Mouse (Mus musculus): ENCODE measurements around the gene Glb1. TPM values are rescaled to one million over a fixed set of nuclear protein-coding genes. Genes with fewer than 3 reads are reported as not detected.
"Not testable (repeated sequence)": the region's sequence is repeated elsewhere in the genome, so short reads cannot be mapped to it uniquely, and the experiment has no call there.

Glb1 gene
- polyA plus RNA-seq (2015; fragmentation: Nextera tagmentation; extraction: Ambion mirVana) = 13.5 and 14.9 TPM in 2 replicates

DNA sequence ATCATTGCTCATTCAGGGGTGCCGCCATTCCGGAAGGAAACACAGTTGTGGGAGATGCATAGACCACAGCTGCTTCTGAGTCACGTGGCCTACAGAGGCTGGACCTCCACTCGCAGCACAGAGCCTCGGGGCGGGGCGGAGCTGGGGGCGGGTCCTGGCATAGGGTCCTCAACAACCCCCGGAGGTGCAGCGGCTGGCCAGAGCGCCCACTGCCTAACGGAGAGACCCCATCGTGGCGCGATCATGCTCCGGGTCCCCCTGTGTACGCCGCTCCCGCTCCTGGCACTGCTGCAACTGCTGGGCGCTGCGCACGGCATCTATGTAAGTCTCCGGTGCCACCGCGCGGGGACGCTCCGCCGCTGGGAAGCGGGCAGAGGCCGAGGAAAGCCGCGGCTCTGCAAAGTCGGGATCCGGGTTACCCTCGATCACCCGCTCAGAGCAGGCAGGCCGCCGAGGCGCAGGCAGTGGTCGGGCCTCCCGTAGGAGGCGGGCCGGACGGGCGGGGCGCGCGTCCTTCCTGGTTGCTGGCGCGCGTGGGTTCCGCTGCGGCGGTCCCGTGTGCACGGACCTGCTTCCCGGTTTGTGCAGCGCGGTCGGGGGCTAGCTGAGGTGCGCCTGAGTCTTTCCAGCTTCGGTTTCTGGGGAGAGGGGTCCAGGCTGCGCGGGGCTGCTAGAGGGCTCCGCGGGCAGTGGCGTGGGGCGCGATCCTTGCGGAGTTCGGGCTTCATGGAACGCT is at the start of gene Glb1, which contains the start of gene Tmppe:
TSS of gene Glb1 (plus strand) at position 128 of the 736 bp plus-strand sequence.
TSS of gene Tmppe (plus strand) at position 157 of the 736 bp plus-strand sequence.
- no peaks in the 10 kb centered on the region for H3K9me3 ChIP-seq (replicated peaks)
- H3K4me1 ChIP-seq (replicated peaks) = peaks cover 30% of the 10 kb centered on the region
- peak; percentile 85 for ATAC-seq (ENCODE audit: insufficient read depth)
- H3K27ac ChIP-seq (replicated peaks) = peak within 1 kb of the TSS; percentile 74
- peak within 1 kb of the TSS; percentile 88 for H3K4me2 ChIP-seq
- H3K27me3 ChIP-seq = no peaks in the 10 kb centered on the region
- peak within 1 kb of the TSS; percentile 76 for H3K4me3 ChIP-seq (replicated peaks)
- peak within 1 kb of the TSS; percentile 68 for H3K9ac ChIP-seq
- peaks cover 25% of the 10 kb centered on the region for H3K36me3 ChIP-seq (replicated peaks)
- under 1% methylated on average over 73 of the region's 73 CpGs for WGBS (ENCODE audit: insufficient replicate concordance)

DNA sequence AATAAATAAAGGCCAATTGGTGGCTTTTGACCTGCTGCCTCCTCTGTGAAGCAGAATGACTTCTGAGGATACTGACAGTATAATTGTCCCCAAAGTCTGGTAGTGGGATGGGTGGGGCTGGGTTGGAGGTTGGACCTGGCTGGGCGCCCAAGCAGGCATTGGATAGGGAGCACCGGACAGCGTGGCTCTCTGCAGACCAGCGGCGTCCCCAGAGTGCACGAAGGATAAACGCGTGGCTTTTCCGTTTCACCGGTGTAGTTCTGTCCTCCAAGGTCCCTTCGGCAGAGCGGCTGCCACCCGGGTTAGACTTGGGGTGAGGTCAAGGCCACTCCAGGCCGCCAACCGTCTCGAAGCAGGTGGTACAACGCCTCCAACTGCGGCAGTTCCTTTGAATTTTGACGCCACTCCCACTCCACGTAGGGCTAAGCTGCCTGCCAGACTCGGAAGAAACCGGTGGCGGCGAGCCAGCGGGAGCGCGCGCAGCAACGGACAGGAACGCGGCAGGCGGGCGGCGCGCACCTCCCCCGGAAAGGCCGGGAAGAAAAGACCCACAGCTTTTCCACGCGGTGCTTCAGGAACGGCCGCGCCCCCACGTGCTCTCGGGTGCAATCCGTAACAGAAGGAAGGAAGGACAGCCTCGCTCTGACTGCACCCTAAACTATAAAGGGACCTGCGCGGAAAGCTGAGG is 32.9 kb upstream of the Glb1 start:
- 0 out of 2 replicates have a peak, but pooled peaks have one; percentile 49 for ATAC-seq (ENCODE audit: insufficient read depth)
- Histone ChIP-seq H3K9ac (peak overlapping the region; percentile 25; the same call in 1 of the 2 replicates), H3K27ac (replicated peaks) (no peak overlapping the region), H3K4me3 (replicated peaks) (peak overlapping the region; percentile 52), H3K9me3 (replicated peaks) (no peaks in the 10 kb centered on the region), H3K27me3 (peaks cover 10% of the 10 kb centered on the region; the same call in 1 of the 2 replicates), H3K4me1 (replicated peaks) (0 out of 2 replicates have a peak, but pooled peaks cover 5% of the 10 kb centered on the region), H3K36me3 (replicated peaks) (no peaks in the 10 kb centered on the region), H3K4me2 (peak overlapping the region; percentile 76)
- whole genome bisulfite sequencing (ENCODE audit: insufficient replicate concordance) = under 1% methylated on average over 48 of the region's 48 CpGs

DNA sequence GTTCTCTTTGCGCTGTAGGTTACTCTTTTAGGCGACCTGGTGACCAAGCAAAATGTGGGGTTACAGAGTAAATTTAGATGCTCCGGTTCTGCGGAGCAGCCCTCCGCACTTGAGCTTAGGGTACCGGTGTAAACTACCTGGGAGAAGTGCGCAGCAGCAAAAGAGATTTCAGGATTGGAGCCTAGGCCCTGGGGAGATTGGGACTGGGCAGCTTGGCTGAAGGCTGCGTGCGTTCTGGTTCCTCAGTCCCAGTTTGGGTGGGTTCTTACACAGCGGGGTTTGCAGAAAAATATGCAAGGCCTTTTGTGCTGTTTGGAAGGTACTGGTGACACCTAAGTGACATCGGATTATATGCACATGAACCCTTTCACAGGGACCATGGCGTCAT is 32.4 kb upstream of the Glb1 start:
- peak overlapping the region; percentile 76 for H3K4me2 ChIP-seq
- WGBS (ENCODE audit: insufficient replicate concordance) = 11% methylated on average over 12 of the region's 12 CpGs
- peaks cover 10% of the 10 kb centered on the region; the same call in 1 of the 2 replicates for H3K27me3 ChIP-seq
- H3K9ac ChIP-seq = peak overlapping the region; percentile 25; the same call in 1 of the 2 replicates
- no peak for ATAC-seq (ENCODE audit: insufficient read depth)
- no peak overlapping the region for H3K27ac ChIP-seq (replicated peaks)
- 0 out of 2 replicates have a peak, but pooled peaks cover 5% of the 10 kb centered on the region for H3K4me1 ChIP-seq (replicated peaks)
- peak overlapping the region; percentile 52 for H3K4me3 ChIP-seq (replicated peaks)
- no peaks in the 10 kb centered on the region for H3K36me3 ChIP-seq (replicated peaks)
- H3K9me3 ChIP-seq (replicated peaks) = no peaks in the 10 kb centered on the region

DNA sequence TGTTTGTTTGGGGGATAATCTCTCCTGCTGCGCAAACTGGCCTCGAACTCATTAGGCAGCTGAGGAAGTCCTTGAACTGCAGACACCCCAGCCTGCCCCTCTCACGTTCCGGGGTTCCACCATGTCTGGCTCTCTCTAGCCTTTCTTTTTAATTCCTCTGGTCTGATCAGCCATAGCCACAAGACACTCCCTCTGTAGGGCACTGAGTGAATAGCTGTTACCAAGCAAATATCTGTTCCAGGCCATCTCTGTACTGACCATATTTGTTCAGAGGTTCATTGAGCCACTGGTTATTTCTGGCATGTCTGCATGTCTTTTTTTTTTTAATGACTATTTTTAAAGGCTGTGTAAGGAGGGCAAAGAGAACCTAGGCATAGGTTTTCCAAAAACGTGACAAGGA is 31.5 kb upstream of the Glb1 start:
- not testable (repeated sequence) for H3K4me3 ChIP-seq (replicated peaks); H3K27ac ChIP-seq (replicated peaks); H3K9ac ChIP-seq; H3K4me1 ChIP-seq (replicated peaks); H3K36me3 ChIP-seq (replicated peaks); H3K4me2 ChIP-seq; ATAC-seq (ENCODE audit: insufficient read depth); H3K9me3 ChIP-seq (replicated peaks); H3K27me3 ChIP-seq
- WGBS (ENCODE audit: insufficient replicate concordance) = 51% methylated on average over 5 of the region's 5 CpGs

DNA sequence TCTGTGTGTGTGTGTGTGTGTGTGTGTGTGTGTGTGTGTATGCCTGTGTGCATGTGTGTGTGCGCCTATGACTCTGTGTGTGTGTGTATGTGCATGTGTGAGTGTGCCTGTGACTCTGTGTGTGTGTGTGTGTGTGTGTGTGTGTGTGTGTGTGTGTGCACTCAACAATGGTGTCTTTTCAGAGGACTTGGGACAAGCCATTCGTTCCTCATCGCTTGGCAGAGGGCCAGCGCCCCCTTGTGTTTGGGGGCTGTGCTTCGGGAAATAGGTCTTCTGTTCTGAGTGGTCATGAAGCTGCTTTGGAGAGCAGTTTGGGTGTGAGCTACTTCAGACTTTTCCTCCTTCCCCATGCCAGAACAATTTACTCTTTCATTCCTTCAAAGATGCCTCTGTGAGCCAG is 29.2 kb upstream of the Glb1 start:
- not testable (repeated sequence) for ATAC-seq (ENCODE audit: insufficient read depth); H3K36me3 ChIP-seq (replicated peaks); H3K27ac ChIP-seq (replicated peaks); H3K9me3 ChIP-seq (replicated peaks); H3K4me1 ChIP-seq (replicated peaks); H3K4me2 ChIP-seq; H3K4me3 ChIP-seq (replicated peaks); H3K27me3 ChIP-seq; H3K9ac ChIP-seq
- WGBS (ENCODE audit: insufficient replicate concordance) = 29% methylated on average over 5 of the region's 5 CpGs

GRCm38 (mm10) chr9:114375276-114375962 is 25.5 kb upstream of the Glb1 start:
- no peak overlapping the region for H3K4me3 ChIP-seq (replicated peaks)
- 61% methylated on average over 10 of the region's 10 CpGs for WGBS (ENCODE audit: insufficient replicate concordance)
- ATAC-seq (ENCODE audit: insufficient read depth) = no peak
- H3K9me3 ChIP-seq (replicated peaks) = no peaks in the 10 kb centered on the region
- no peak overlapping the region for H3K4me2 ChIP-seq
- no peaks in the 10 kb centered on the region for H3K27me3 ChIP-seq
- no peak overlapping the region for H3K27ac ChIP-seq (replicated peaks)
- H3K9ac ChIP-seq = no peak overlapping the region
- H3K4me1 ChIP-seq (replicated peaks) = no peaks in the 10 kb centered on the region; the same call in 1 of the 2 replicates
- H3K36me3 ChIP-seq (replicated peaks) = no peaks in the 10 kb centered on the region; the same call in 1 of the 2 replicates

DNA sequence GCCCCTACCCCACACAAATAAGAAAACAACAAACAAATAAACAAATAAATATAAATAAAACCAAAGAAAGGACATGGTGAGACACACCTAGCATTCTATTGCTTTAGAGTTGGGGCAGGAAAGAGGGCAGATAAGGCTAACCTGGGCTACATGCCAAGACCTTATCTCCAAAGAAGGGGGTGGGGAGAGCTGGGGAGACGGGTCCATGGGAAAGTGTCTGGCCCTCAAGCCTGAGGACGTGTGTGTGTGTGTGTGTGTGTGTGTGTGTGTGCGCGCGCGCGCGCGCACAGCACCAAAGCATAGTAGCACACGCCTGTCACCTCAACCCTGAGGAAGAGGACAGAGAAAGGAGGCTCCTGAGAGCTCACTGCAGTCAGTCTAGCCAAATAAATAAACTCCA is 23.7 kb upstream of the Glb1 start:
- no peaks in the 10 kb centered on the region; the same call in 1 of the 2 replicates for H3K36me3 ChIP-seq (replicated peaks)
- no peak overlapping the region for H3K27ac ChIP-seq (replicated peaks)
- ATAC-seq (ENCODE audit: insufficient read depth) = no peak
- H3K4me1 ChIP-seq (replicated peaks) = no peaks in the 10 kb centered on the region; the same call in 1 of the 2 replicates
- no peaks in the 10 kb centered on the region for H3K27me3 ChIP-seq
- 79% methylated on average over 10 of the region's 10 CpGs for WGBS (ENCODE audit: insufficient replicate concordance)
- H3K4me3 ChIP-seq (replicated peaks) = no peak overlapping the region
- no peak overlapping the region for H3K9ac ChIP-seq
- no peak overlapping the region for H3K4me2 ChIP-seq
- no peaks in the 10 kb centered on the region for H3K9me3 ChIP-seq (replicated peaks)

GRCm38 (mm10) chr9:114379871-114380270 is 21.0 kb upstream of the Glb1 start:
- no peak overlapping the region for H3K9ac ChIP-seq
- H3K27ac ChIP-seq (replicated peaks) = no peak overlapping the region
- no peak overlapping the region for H3K4me2 ChIP-seq
- H3K4me3 ChIP-seq (replicated peaks) = no peak overlapping the region
- no peaks in the 10 kb centered on the region for H3K9me3 ChIP-seq (replicated peaks)
- no peak for ATAC-seq (ENCODE audit: insufficient read depth)
- H3K4me1 ChIP-seq (replicated peaks) = no peaks in the 10 kb centered on the region; the same call in 1 of the 2 replicates
- H3K36me3 ChIP-seq (replicated peaks) = peaks cover 8% of the 10 kb centered on the region; the same call in 1 of the 2 replicates
- H3K27me3 ChIP-seq = no peaks in the 10 kb centered on the region
- 74% methylated on average over 12 of the region's 12 CpGs for WGBS (ENCODE audit: insufficient replicate concordance)

DNA sequence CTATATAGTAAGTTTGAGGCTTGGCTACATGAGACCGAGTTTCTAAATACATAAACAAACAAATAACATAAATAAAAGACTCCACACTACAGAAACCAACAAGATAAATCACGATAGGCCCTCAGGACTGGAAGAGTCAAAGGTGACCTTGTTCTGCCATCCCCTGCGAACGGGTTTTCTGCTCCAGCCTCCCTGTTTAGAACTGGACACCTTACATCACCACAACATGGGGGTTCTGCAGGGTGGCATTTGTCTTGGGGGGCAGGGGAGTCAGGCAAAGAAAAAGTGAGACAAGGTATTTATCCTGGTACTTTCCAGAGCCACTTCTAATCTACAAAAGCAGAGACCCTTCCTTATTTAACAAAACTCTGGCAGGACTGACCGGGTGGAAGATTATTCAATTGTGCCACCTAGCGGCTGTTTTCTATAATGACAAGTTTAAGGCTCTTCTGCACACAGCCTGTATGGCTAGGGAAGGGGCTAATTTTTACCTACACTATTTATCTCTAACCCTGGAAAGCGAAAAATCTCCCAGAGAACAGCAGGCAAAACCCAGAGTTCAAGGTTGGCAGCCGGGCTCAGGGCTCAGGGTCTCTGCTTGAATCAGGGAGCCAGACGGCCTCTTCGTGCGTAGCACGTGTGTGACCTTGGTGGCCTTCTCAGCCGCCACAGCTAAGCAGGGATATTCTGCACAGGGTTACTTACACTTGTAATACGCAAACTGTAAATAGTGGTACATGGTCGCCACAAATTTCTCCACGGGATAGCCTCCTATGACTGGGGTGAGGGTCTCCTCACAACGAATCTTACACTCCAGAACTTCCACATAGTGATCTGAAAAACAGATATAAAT is 19.8 kb upstream of the Glb1 start:
- H3K27me3 ChIP-seq = no peaks in the 10 kb centered on the region
- no peak overlapping the region for H3K9ac ChIP-seq
- H3K4me2 ChIP-seq = no peak overlapping the region
- ATAC-seq (ENCODE audit: insufficient read depth) = no peak
- H3K27ac ChIP-seq (replicated peaks) = no peak overlapping the region
- no peak overlapping the region for H3K4me3 ChIP-seq (replicated peaks)
- H3K36me3 ChIP-seq (replicated peaks) = peaks cover 8% of the 10 kb centered on the region; the same call in 1 of the 2 replicates
- WGBS (ENCODE audit: insufficient replicate concordance) = 59% methylated on average over 17 of the region's 17 CpGs
- no peaks in the 10 kb centered on the region for H3K9me3 ChIP-seq (replicated peaks)
- H3K4me1 ChIP-seq (replicated peaks) = no peaks in the 10 kb centered on the region

DNA sequence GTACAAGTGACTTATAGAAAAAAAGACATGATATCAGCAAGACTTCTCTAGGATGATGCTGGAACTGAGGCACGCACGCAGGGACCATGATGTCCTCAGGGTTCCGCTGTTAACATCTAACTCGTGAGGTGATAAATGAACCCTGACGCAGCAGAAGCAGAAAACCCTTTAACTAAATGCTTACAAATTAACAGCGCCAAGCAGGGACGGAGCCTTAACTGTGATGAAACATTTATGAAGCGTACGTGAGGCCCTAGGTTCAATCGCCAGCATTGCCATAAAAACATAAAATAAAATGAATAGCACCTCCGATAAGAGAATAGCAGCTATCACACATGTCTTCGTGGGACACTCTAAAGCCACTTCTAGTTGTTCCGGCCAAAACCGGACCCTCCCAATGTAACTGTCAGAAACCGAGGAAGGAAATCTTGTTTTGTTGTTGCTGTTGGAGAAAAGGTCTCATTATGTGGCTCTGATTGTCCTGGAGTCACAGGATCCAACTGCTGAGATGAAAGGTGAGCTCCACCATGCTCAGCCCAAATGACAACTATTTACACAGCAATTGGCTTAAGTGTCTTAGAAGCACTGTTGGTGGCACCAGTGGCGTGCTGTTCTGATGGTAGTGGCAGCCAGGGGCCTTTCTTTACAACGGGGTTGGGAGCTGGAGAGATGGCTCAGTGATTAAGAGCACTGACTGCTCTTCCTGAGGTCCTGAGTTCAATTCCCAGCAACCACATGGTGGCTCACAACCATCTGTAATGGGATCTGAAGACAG is 17.8 kb upstream of the Glb1 start:
- Histone ChIP-seq H3K9ac (no peak overlapping the region), H3K4me3 (replicated peaks) (no peak overlapping the region), H3K4me1 (replicated peaks) (no peaks in the 10 kb centered on the region), H3K9me3 (replicated peaks) (no peaks in the 10 kb centered on the region), H3K27ac (replicated peaks) (no peak overlapping the region), H3K36me3 (replicated peaks) (peaks cover 8% of the 10 kb centered on the region; the same call in 1 of the 2 replicates), H3K4me2 (no peak overlapping the region), H3K27me3 (no peaks in the 10 kb centered on the region)
- WGBS (ENCODE audit: insufficient replicate concordance) = 78% methylated on average over 17 of the region's 17 CpGs
- ATAC-seq (ENCODE audit: insufficient read depth) = no peak

All from liver, embryonic 15.5 days (tissue).